Mouse (Mus musculus): ENCODE measurements around the gene Sh3bp5l.
A peak's percentile ranks its signal among the peaks of the same experiment; 100 is the strongest.
"Not testable (repeated sequence)": the region's sequence is repeated elsewhere in the genome, so short reads cannot be mapped to it uniquely, and the experiment has no call there.

Gene Sh3bp5l

GRCm38 (mm10) chr11:58330276-58331148 is at the start of gene Sh3bp5l, which contains the start of gene Zfp672:
Gene Sh3bp5l (plus strand): TSS chr11:58330724.
Gene Zfp672 (minus strand): TSS chr11:58330339.
- DNase-seq (ENCODE audit: low spot score) = peak; percentile 97

- DNase-seq (ENCODE audit: low spot score) = no peak
These were observed 48.5 kb upstream of the Sh3bp5l start for GRCm38 (mm10) chr11:58281970-58282496.

GRCm38 (mm10) chr11:58282518-58282917 is 48.0 kb upstream of the Sh3bp5l start:
- no peak for DNase-seq (ENCODE audit: low spot score)

- no peak for DNase-seq (ENCODE audit: low spot score)
These were observed 40.4 kb upstream of the Sh3bp5l start for GRCm38 (mm10) chr11:58289992-58290682.

- DNase-seq (ENCODE audit: low spot score) = no peak
These were observed 39.7 kb upstream of the Sh3bp5l start for GRCm38 (mm10) chr11:58290812-58291211.

GRCm38 (mm10) chr11:58292791-58293190 is 37.7 kb upstream of the Sh3bp5l start:
- no peak for DNase-seq (ENCODE audit: low spot score)

- DNase-seq (ENCODE audit: low spot score) = no peak
These were observed 33.1 kb upstream of the Sh3bp5l start for GRCm38 (mm10) chr11:58297396-58297795.

GRCm38 (mm10) chr11:58301057-58301456 is 29.5 kb upstream of the Sh3bp5l start:
- peak; percentile 90 for DNase-seq (ENCODE audit: low spot score)

GRCm38 (mm10) chr11:58301837-58302754 is 28.4 kb upstream of the Sh3bp5l start:
- DNase-seq (ENCODE audit: low spot score) = peak; percentile 99

GRCm38 (mm10) chr11:58302774-58303445 is 27.6 kb upstream of the Sh3bp5l start:
- DNase-seq (ENCODE audit: low spot score) = peak; percentile 58

GRCm38 (mm10) chr11:58303594-58303993 is 26.9 kb upstream of the Sh3bp5l start:
- DNase-seq (ENCODE audit: low spot score) = peak; percentile 56

- not testable (repeated sequence) for DNase-seq (ENCODE audit: low spot score)
These were observed 25.2 kb upstream of the Sh3bp5l start for GRCm38 (mm10) chr11:58305299-58305698.

- peak; percentile 97 for DNase-seq (ENCODE audit: low spot score)
These were observed 23.6 kb upstream of the Sh3bp5l start, which contains the start of gene Zfp692 for GRCm38 (mm10) chr11:58306860-58307308. Gene Zfp692 (plus strand): TSS chr11:58307069.

GRCm38 (mm10) chr11:58307411-58308080 is 23.0 kb upstream of the Sh3bp5l start:
- DNase-seq (ENCODE audit: low spot score) = peak; percentile 76

- no peak for DNase-seq (ENCODE audit: low spot score)
These were observed 21.9 kb upstream of the Sh3bp5l start for GRCm38 (mm10) chr11:58308661-58309060.

- DNase-seq (ENCODE audit: low spot score) = no peak
These were observed 16.5 kb upstream of the Sh3bp5l start for GRCm38 (mm10) chr11:58314069-58314468.

- DNase-seq (ENCODE audit: low spot score) = no peak
These were observed 14.9 kb upstream of the Sh3bp5l start for GRCm38 (mm10) chr11:58315536-58316168.

GRCm38 (mm10) chr11:58316344-58316743 is 14.2 kb upstream of the Sh3bp5l start:
- DNase-seq (ENCODE audit: low spot score) = no peak

GRCm38 (mm10) chr11:58316768-58317390 is 13.6 kb upstream of the Sh3bp5l start:
- DNase-seq (ENCODE audit: low spot score) = no peak
